Mouse (Mus musculus): Measurements from ENCODE around the gene Adra1b.
A peak's percentile ranks its signal among the peaks of the same experiment; 100 is the strongest.

The Adra1b gene

DNA sequence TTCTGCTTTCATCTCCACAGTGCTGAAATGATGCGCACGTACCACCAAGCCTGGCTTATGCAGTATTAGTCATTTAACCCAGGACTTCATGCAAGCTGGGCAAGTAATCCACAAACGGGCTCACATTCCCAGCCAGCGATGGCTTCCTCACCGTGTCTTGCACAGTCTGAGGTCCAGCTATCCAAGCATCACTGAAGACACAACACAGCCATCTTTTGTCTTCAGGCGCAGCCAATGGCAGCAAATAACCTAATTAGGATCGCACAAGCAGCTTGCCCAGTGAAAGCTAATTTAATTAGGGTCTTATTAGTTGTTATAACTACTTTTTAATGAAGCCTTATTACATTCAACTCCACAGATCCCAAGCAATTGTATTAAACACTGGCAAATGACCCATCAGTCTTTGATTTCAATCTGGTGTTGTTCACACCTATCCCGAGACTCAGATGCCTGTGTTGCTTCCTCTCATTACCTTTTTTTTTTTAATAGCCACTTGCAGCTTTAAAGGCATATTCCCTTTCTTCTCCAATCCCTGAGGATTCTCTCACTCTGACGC, 83.6 kb downstream of the Adra1b start:
- no peak for DNase-seq (ENCODE audit: low read depth)

DNA sequence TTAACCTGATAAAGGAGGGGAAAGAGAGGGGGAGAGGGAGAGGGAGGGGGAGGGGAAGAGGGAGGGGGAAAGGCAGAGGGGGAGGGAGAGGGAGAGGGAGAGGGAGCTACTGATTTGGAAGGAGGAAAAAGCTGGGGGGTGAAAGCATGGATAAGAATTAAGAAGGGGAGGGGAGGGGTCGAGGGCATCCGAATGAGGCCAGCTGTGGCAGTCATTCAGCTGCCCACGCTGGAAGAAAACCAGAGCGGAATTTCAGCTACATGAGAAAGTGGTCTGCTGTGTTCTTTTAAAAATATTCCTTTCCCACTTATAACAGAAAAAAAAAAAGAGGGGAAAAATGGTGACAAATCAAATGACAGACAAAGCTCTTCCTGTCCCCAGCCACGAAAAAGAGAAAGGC, 88.5 kb downstream of the Adra1b start:
- no peak for DNase-seq (ENCODE audit: low read depth)

DNA sequence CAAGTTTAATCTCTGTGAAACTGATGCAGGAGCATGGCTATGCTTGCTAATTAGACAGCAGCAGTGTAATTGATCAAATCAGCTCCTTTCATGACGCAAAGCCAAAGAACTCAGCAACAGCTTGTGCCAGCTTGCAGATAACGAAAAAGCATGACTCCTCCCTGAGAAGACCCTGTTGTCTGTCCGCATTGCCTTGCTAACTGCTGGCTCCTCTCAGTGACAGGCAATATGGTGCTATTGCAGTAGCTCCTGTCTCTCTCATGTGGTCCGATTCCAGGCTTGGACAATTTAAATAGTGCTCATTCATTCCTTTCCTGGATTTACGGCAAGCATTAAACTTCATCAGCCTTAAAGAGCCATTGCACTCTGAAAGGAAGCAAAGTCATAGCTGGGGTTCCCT, 93.3 kb downstream of the Adra1b start:
- no peak for DNase-seq (ENCODE audit: low read depth)

DNA sequence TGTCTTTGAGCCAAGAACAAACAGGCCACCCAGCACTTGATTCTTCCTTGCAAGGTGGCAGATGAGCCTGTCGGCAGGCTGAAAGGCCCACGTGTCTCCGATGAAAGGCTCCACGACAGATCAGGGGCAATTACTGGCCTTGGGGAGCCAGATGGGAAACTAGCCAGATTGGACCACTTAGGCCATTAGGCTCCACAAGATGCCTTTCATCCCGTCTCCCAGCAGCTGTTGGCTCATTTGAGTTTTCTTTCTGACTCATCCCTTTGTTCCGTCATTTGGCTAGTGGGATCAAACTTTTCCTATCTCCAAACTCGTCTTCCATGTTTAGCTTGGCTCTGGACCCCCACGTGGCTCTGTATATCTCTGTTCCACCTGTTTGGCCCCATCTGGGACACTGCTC, 105.0 kb downstream of the Adra1b start:
- DNase-seq (ENCODE audit: low read depth), result no peak

DNA sequence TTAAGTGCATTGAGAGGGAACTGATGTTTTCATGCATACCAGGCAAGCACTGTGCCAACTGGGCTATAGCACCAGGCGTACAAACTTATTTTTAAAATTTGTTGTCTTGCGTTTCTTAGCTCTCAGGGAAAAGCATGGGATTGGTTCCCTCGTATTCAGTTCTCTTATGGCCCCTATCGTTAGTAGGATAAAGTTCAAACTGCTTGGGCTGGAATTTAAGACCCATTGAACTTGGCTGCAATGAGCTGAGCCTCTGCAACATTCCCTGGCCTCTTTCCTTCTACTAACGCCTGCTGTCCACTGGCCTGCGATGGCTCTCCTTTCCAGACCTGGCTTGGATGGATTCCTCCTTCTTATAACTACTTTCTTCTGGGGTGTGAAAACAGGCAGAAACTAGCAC, 110.6 kb downstream of the Adra1b start:
- DNase-seq (ENCODE audit: low read depth), result no peak

DNA sequence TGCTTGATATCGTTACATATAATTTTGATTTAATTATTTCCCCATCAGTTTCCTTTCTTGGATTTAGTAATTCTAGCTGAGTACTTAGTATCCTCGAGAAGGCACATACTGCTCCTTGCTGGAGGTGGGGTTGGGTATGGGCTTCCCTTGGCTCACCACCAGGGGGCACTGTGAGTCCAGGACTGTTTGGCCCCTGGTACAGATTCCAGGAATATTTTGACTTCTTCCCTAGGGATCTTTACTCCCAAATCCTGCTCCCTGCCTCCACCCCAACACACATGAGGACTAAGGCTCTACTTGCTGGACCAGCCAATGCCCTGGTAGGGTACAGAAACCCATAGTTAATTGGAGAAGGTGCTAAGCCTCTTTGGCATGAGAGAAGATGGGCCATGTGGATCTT, 117.2 kb downstream of the Adra1b start:
- peak; percentile 42 for DNase-seq (ENCODE audit: low read depth)

DNA sequence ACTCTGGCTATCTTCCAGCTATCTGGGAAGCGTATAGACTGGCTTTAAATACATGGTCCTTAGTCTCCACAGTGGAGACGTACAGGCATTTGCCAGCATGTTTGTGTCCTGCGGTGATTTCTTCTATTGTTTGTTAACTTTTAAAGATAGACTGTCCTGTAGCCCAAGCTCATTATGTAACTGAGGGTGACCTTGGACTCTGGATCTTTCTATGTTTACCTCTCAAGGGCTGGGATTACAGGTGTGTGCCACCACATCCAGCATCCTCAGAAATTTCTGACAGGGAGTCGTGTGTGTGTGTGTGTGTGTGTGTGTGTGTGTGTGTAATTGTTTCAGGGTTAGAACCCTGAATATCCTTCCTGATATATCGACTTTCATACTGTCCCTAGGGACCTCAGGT, 117.9 kb downstream of the Adra1b start:
- DNase-seq (ENCODE audit: low read depth), result no peak

DNA sequence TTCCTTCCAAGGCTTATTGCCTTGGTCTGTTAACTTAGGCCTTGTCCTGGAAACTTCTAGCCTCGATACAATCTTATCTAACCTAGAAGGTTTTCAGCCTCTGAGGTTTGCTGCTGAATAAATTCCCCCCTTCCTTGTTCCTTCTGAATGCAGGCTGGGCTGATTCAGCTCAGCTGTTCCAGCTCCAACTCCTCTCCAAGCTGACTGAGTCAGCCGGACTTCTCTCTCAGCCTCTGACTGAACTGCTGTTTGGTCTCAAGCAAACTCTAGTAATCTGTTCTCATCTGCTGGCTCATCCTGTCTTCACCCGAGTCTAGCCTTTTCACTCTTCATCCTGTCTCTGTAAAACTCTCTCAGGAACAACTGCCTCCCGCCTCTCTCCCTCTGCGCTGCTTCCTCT, 121.5 kb downstream of the Adra1b start:
- no peak for DNase-seq (ENCODE audit: low read depth)

DNA sequence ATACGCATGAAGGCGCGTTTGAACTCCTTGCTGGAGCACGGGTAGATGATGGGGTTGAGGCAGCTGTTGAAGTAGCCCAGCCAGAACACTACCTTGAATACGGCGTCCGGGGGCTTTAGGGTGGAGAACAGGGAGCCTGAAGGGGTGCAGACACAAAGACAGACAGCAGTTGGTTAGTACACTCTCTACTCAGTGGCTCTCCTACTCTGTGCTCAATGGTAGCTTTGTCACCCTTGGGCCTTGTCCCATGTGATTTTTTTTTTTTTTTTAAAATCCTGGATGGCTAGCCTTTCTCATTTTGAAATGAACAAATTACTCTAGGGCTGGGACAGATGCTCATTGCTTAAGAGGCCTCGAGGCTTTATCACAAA, 124.7 kb downstream of the Adra1b start:
- no peak for DNase-seq (ENCODE audit: low read depth)

DNA sequence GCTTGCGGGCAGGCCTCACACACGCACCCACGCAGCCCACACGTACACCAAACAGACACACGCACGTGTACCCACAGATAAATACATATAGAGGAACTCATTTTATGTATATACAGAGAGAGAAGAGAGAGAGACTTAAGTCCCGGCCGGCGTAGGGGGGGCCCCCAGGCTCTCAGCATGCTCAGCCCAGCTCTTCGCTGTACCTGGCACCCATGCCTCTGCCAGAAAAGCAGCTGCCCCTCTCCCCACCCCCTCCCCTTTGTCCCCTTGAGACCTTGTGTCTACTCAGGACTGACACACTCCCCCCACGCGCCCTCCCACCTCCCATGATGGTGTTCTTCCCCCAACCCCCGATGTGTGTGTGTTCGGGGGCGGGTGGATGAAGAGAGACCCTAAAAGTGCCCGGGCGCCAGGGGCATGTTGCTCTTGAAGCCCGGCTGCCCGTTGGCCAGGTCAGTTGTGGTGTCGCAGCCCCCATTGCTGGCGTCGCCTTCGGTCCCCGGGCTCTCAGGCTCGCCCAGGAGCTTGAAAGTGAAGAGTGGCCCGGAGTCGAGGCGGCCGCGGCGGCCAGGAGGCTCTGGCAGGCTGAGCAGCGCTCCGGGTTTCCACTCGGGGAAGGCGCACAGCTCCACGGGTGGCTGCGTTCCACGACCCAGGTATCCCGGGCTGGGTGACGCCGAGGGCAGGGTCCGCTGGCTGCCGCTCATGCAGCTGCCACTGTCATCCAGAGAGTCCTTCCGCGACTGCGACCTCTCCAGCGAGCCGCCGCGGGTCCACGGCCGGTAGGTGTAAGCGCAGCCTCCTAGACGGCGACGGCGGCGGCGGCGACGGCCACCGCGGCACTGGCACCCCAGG, 125.3 kb downstream of the Adra1b start:
- DNase-seq (ENCODE audit: low read depth), result no peak

DNA sequence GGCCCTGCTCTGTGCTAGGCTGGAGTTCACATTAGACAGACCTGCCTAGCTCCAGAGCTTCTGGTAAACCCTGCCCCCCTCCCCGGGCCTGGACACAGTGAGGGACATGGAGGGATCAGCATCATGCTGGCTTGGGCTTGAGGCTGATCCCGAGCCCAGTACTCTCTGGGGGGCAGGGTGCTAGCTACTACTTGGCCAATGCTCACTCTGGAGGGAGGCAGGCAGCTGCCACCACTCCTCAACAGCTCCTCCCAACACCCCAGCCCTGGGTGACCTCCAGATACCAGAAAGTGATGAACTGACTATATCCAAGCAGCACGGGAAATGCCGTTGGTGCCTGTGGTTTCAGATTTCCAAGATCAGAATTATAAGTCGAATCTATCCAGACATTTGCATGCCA, 127.3 kb downstream of the Adra1b start:
- no peak for DNase-seq (ENCODE audit: low read depth)

DNA sequence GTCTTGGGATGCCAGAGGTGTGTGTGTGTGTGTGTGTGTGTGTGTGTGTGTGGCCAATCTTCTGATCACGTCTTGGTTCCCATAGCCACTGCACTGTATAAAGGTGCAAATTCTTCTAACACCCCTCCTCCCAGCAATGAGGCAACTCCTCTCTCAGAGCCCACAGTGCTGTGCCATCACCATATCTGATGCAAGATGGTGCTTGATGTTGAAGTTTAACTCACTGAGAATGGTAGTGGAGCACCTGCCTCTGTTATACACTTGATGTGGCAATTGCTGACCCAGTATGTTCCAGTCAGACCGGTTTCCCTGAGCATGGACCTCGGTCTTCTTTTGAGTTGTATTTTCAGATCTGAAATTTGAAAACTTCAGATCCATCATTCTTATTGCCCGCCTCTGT, 130.9 kb downstream of the Adra1b start:
- no peak for DNase-seq (ENCODE audit: low read depth)

DNA sequence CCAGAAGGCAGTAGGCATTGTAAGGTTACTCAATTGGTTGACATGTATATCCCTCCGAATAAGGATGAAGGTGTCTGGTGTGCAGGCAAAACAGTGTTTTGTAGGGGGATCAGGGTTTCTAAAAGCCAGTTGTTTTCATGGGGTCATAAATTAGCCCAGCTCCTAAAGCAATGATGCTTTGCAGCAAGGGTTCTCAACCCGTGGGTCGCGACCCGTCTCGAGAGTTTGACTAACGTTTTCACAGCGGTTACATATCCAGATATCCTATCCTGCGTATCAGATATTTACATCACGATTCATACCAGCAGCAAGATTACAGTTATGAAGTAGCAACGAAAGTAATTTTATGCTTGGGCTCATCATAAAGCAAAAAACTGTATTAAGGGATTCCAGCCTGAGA, 133.3 kb downstream of the Adra1b start:
- no peak for DNase-seq (ENCODE audit: low read depth)

DNA sequence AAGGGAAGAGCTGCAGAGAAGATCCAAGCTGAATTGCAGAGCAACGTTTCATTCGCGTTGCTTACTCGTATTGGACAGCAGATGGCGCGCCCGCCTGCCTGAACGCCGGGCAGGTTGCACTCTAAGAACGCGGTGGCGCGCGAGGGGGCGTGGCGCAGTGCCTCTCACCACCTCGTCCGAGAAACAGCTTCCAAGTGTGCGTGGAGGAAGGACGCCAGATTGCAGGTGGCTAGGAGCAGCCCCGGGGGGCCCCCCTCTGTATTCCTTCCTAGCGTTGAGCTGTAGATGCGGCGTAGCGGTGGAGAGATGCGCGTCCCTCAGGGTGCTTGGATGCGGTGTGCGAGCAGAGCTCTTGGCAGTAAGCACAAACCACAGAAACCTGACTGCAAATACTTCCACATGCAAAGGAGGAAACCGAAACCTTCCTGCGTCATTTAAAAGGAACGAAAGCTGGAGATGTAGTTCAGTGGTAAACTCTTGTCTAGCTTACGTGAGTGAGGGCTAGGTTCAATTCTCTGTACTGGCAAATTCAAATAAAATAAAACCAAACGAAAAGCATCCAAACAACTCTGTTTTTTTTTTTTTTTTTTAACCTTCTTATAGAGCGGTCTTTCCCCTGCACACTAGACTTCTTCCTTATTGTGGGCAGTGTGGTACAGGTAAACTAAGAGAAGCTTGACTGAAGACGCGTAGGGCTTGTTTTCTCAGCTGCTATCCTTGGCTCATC, 133.9 kb downstream of the Adra1b start:
- DNase-seq (ENCODE audit: low read depth), result peak; percentile 86

DNA sequence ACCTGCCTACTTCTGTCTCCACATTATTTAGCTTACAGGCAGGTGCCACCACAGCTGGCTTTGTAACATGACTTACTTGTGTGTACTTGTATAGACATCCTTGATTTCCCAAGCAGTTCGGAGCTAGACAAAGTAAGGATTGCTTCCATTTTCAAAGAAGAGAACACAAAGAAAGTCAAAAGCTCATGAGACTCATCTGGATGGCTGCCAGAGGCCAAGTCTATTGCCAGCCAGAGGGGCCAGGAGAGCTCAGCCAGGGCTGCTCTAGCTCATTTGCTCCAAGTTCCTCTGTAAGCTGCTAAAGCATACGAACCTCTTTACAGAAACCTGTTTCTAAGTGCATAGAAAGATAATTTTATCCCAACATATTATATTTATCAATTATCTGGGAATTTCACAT, 142.6 kb downstream of the Adra1b start:
- no peak for DNase-seq (ENCODE audit: low read depth)

DNA sequence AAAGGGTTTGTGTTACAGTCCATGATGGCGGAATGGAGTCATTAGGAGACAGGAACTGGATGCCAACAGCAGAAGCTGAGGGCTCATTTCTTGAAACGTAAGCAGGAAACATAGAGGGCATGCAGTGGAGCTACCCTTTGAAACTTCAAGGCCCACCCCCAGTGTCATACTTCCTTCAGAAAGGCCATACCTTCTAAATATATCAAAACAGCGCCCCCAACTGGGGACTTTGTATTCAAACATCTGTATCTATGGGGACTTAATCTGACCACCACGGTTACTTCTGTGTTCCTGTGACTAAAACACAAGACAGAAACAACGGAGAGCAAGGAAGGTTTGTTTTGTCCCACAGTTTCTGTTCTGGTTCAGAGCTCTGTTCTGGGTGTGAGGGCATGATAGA, 145.6 kb downstream of the Adra1b start:
- DNase-seq (ENCODE audit: low read depth), result peak; percentile 62

DNA sequence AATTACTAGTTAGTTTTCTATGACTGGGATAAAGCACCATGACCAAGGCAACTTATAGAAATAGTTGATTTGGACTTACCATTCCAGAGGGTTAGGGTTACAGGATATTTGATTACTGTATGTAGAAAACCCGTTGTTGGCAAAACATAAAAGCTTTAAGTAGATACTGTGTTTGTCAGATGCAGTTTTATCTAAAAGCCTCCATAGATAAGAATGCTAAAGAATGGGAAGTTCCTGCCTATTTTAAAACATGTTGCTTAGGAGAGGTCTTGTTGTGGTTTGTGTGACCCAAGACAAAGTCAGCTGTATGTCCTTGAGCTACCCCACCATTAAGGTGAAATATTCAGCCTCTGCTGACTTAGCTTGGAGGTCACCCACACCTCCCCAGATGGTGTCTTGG, 146.4 kb downstream of the Adra1b start:
- DNase-seq (ENCODE audit: low read depth), result no peak

DNA sequence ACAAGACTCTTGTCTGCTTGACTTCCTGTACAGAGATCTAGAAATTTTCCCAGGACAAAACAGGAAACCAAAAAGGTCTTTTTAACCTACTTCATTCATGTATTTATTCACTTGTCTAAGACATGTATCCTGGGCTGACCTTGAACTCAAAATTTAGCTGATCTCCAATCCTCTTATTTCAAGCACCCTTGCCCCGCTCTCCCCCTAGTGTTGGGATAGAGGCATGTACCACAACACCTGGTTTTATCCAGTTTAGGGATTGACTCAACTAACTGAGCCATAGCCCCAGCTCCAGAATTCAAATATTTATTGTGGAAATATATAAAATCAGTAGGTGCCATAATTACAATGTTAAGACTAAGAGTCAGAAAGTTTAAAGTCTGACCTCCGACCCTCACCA, 149.5 kb downstream of the Adra1b start:
- peak; percentile 35 for DNase-seq (ENCODE audit: low read depth)

DNA sequence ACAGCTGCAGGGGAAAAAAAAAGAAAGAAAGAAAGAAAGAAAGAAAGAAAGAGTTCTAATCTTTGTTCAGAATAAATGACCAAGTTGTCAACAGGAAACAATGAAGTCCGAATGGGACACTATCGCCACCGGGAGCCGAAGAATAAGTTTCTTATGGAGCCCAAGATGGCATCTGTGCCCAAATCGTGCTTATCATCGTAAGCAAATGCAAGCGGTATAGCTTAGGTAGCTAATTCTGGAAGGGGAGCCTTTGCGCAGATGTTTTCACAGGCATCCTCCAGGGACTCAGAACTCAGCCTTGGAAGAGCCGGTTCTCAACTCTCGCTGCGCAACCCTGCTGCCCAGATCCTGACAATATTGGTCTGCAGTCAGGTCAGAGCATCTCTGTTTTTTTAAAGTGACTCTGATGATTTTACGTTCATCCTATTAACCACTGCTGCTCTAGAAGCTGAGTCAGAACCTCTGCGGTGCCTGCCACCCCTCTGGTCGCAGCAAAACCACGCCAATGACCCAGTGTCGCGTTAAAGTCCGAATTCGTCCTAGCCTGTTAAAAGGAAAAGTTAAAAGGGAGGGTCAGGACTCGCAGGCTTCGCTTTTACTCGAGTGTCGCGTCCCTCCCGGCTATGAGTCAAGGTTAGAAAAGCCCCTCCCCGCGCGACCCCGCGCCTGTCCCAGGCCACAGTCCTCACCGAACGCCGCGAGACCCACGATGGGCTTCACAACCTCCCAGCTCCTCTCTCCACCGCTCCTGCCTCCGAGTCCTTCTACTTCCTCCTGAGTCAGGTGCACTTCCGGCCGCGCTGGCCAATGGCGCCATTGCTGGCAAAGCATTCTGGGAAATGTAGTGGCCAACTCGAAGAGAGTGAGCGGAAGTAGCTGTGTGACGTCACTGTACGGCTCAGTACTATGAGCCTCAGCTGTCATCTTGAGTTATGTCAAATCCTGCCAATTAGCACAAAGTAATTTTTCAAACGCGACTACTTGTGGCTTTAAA, 153.5 kb downstream of the Adra1b start, which contains the start of gene Ttc1:
Ttc1 (minus strand) TSS at position 776 of the 994 bp plus-strand sequence.
- peak; percentile 98 for DNase-seq (ENCODE audit: low read depth)

DNA sequence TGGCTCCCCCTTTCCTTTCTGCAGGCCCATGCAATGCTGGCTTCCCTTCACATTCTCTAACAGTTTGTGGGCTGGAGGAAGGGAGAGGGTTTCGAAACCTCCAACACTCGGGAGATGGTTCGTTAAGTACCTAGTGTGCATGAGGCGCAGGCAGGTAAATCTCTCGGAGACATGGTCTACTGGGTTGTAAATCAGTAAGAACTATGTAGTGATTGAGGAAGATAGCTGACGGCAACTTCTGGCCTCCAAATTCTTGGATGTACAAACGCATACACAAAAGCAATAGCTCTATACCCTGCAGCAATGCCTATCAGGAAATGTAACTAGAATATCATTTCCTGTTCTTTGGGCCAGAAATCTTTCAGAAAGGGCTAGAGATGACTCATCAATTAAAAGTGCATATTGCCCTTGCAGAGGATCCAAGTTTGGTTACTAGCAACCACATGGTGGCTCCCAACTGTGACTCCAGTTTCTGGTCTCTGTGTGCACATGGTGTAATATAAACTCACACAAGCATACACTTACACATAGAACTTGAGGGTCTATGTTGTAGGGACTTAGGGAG, 172.2 kb downstream of the Adra1b start:
- DNase-seq (ENCODE audit: low read depth), result peak; percentile 62

DNA sequence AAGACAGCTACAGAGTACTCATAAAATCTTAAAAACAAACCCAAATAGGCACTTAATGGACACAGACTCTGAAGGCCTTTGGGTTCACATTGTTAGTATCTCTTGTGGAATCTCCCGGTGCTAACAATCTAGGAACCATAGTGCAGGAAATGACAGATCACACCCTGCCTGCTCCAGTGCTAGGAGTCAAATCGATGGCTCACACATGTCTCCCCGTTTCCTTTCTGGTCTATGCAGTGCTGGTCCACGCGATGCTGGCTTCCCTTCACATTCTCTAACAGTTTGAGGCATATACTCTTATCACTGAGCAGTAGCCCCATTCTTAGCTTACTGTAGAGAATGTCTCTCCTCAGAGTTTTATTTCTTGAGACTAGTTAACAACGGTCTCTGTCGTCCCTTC, 173.2 kb downstream of the Adra1b start:
- DNase-seq (ENCODE audit: low read depth), result peak; percentile 48

Data from induced T-regulatory cell, adult 2 months (primary cell).